Mouse (Mus musculus): ENCODE results near the gene Pip4k2a.

DNA sequence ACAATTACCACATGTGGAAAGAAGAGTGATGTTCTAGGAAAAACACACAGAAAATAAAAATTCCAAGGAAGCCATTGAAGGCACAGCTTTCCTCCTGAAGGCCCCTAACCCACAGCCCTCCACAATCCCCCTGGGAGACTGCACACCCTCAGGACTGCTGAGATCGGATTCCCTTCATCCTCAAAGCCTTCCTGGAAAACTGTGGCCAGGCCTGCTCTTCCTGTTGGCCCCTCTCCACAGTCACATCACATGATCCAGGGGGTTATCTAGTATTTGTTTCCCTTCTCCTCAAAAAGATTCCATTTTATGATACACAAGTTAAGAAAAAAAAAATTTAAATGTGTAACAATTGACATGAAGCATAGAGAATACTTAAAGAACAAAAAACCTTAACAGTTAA, 59.7 kb downstream of the Pip4k2a start:
- no peak for TF ChIP-seq CTCF (IDR thresholded peaks at IDR 0.05; ENCODE audit: insufficient read depth, low read length)
- no peak for TF ChIP-seq POLR2A (IDR thresholded peaks at IDR 0.05; ENCODE audit: borderline replicate concordance, extremely low read depth, low read depth, low read length)

All from lung, adult 2 months (tissue).